Mouse (Mus musculus): Measurements from ENCODE around the gene Fxyd1. TPM values are rescaled to one million over a fixed set of nuclear protein-coding genes. Genes with fewer than 3 reads are reported as not detected.

Fxyd1 gene
- polyA plus RNA-seq, 1 experiment from 2014 or later = 31.1 TPM

DNA sequence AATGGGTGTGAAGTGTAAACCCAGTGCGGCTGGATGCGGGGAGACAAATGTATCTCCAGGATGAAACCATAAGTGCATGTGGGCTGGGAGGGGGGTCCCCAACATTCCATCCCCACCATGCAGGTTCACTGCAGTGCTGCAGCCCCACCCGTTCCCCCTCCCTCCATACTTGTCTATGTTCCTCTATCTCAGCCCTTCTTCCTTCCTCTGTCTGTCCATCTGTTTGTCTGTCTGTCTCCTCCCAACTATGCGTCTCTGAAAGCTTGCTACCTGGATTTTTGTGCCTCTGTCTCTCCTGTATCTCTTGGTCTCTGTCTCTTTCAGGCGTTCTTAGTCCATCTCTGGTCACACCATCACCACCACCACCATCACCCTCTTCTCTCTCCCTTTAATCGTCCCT is 6.5 kb downstream of the Fxyd1 start:
- no peak for ATAC-seq (ENCODE audit: insufficient number of reproducible peaks, insufficient read depth, low FRiP score, low TSS enrichment)
- Histone ChIP-seq H3K4me3 (peak overlapping the region; percentile 24), H3K9me3 (no peaks in the 10 kb centered on the region), H3K4me2 (replicated peaks) (peak overlapping the region; percentile 56), H3K27me3 (peaks cover 70% of the 10 kb centered on the region), H3K27ac (no peak overlapping the region), H3K36me3 (no peaks in the 10 kb centered on the region), H3K9ac (no peak overlapping the region), H3K4me1 (peaks cover 62% of the 10 kb centered on the region)
- 5% methylated on average over 6 of the region's 6 CpGs for WGBS

DNA sequence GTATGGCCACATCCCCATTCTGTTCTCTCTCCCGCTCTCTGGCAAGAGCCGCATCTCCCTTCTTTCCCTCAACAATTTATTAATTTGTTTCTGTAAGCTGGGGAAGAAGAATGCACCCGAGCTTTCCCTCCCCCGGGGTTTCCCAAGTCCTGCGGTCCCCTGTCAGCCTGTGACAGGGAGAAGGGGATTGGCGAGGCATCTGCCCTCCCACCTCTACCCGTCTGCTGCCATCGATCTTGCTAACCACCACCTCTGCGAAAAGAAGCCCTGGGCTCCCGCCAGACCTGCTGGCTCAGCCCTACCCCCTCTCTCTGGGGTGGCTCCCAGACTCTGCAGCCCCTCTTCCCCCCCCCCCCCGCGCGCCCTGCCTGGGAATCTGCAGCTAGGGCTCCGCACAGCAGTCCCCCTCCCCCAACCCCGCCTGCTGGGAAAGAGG is 7.1 kb downstream of the Fxyd1 start:
- WGBS = 3% methylated on average over 13 of the region's 15 CpGs
- Histone ChIP-seq H3K4me1 (peaks cover 56% of the 10 kb centered on the region), H3K36me3 (no peaks in the 10 kb centered on the region), H3K9me3 (no peaks in the 10 kb centered on the region), H3K27me3 (peaks cover 74% of the 10 kb centered on the region), H3K4me2 (replicated peaks) (peak overlapping the region; percentile 56), H3K4me3 (peak overlapping the region; percentile 24), H3K9ac (peak overlapping the region; percentile 1; the same call in 1 of the 2 replicates), H3K27ac (no peak overlapping the region)
- no peak for ATAC-seq (ENCODE audit: insufficient number of reproducible peaks, insufficient read depth, low FRiP score, low TSS enrichment)

DNA sequence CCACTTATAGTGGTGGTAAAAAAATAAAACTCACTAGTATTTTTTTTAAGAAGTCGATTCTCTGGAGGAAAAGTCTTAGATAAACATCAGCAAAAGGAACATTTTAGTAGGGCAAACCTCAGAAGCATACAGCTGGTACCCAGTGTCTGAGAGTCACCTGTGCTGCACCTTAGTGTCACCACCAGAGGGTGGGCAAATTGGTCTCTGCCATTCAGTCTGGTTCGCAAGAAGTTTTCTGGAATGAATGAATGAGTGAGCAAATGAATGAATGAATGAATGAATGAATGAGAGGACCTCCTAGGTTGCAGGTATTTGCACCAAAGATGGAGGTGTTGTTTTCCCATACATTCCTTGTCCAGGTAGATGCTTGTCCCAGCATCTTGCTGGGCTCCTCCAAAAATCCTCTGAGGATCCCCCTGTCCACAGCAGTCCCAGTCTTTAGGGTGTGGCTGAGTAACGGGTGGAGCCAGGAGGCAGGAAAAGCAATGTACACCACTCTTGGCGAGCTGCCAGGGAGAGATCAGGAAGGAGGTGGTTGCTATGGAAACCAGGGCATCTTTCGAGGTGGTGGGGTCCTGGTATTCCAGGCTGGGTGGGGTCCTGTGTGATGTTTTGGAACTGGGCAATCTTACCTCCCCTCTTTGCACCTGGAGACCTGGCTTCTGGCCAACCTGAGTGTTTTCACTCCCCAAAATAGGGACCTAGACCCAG is 7.7 kb downstream of the Fxyd1 start:
- Histone ChIP-seq H3K27me3 (peaks cover 74% of the 10 kb centered on the region), H3K9me3 (no peaks in the 10 kb centered on the region), H3K4me3 (peak overlapping the region; percentile 24; the same call in 1 of the 2 replicates), H3K9ac (no peak overlapping the region), H3K4me1 (peaks cover 50% of the 10 kb centered on the region), H3K27ac (no peak overlapping the region), H3K36me3 (no peaks in the 10 kb centered on the region), H3K4me2 (replicated peaks) (peak overlapping the region; percentile 56)
- 18% methylated on average over 5 of the region's 5 CpGs for WGBS
- no peak for ATAC-seq (ENCODE audit: insufficient number of reproducible peaks, insufficient read depth, low FRiP score, low TSS enrichment)

DNA sequence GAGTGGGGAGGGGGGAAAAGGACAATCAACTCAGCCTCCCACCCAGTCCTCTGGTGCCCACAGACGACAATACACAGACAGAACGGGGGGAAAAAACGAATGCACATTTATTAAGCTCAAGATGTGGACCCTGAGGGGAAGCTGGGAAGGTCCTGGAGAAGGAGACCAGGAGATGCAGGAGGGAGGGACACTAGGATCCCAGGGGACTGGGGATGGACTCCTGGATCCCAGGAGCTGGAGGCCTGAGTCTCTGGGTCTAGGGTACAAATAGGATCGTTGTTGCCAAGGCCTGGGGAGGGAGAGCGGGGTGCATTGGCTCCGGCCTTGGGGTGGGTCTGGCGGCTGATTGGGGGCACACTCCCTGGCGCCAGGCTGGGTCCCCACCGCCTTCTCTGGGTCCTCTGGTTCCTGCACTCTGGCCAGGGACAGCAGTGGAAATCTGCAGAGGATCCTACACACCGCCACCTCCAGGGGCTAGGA is 14.5 kb downstream of the Fxyd1 start, which contains the start of gene Fxyd5:
TSS of gene Fxyd5 (minus strand) at position 51 of the 480 bp plus-strand sequence.
- Histone ChIP-seq H3K9ac (0 out of 2 replicates have a peak within 1 kb of the TSS, but pooled peaks have one; percentile 19), H3K36me3 (no peaks in the 10 kb centered on the region), H3K27me3 (peaks cover 63% of the 10 kb centered on the region), H3K4me3 (peak within 1 kb of the TSS; percentile 21), H3K9me3 (no peaks in the 10 kb centered on the region), H3K27ac (no peak within 1 kb of the TSS), H3K4me1 (peaks cover 19% of the 10 kb centered on the region), H3K4me2 (replicated peaks) (peak within 1 kb of the TSS; percentile 51)
- 27% methylated on average over 10 of the region's 10 CpGs for WGBS
- ATAC-seq (ENCODE audit: insufficient number of reproducible peaks, insufficient read depth, low FRiP score, low TSS enrichment) = no peak

DNA sequence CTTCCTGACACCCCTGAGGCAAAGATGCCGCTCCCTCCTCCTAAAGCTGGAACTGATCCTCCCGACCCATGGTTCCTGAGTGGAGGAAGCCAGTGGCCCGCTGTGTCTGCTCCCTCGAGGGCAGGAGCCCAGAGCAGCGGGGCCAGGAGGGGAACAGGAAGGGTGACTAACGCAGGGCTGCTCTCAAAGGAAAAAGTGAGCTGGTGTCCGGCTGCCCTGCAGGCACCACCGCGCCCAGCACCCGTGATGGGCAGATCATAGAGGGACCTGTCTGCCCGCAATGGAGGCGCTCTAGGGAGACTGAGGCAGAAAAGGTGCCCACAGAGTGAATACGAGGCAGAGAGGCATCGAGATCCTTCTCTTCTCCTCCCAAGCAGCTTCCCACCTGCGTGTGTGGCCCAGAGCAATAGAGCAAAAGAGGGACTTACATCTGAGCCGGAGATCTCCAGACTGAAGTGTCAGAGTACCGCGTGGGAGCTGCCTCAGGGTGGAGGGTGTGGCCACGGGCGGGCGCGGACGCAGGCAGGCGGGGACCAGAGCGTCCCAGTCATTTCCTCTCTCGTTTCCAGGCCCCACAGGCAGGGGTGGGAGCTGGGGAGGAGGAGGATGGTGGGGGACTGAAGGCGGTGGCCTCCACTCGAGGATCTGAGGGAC is 15.2 kb downstream of the Fxyd1 start:
- ATAC-seq (ENCODE audit: insufficient number of reproducible peaks, insufficient read depth, low FRiP score, low TSS enrichment) = no peak
- H3K27me3 ChIP-seq = peaks cover 62% of the 10 kb centered on the region
- H3K9me3 ChIP-seq = no peaks in the 10 kb centered on the region
- no peaks in the 10 kb centered on the region for H3K36me3 ChIP-seq
- 0 out of 2 replicates have a peak overlapping the region, but pooled peaks have one; percentile 19 for H3K9ac ChIP-seq
- peak overlapping the region; percentile 51 for H3K4me2 ChIP-seq (replicated peaks)
- H3K27ac ChIP-seq = no peak overlapping the region
- peak overlapping the region; percentile 21 for H3K4me3 ChIP-seq
- WGBS = 3% methylated on average over 28 of the region's 28 CpGs
- peaks cover 19% of the 10 kb centered on the region for H3K4me1 ChIP-seq

DNA sequence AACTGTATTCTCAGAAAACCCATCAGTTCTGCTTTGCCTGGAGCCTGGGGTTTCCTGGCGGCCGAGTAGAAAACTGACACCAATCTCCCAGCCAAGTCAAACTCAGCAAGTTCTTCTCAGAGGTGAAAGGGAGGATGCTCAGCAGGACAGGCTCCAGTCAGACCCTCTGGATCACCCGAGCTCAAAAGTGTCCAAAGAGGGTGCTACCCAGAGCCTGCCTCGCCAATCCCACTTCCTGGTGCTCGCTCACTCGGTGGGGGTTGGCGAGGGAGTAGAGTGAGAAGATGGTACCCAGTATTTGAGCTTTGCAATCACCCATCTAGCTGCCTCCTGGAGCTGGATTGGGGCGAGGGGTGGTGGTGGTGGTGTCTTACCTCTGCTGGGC is 16.0 kb downstream of the Fxyd1 start:
- H3K9me3 ChIP-seq = no peaks in the 10 kb centered on the region
- H3K27ac ChIP-seq = no peak overlapping the region
- 28% methylated on average over 8 of the region's 8 CpGs for WGBS
- peaks cover 57% of the 10 kb centered on the region for H3K27me3 ChIP-seq
- peak overlapping the region; percentile 51; the same call in 1 of the 2 replicates for H3K4me2 ChIP-seq (replicated peaks)
- H3K4me1 ChIP-seq = peaks cover 19% of the 10 kb centered on the region
- H3K36me3 ChIP-seq = no peaks in the 10 kb centered on the region
- no peak overlapping the region for H3K9ac ChIP-seq
- ATAC-seq (ENCODE audit: insufficient number of reproducible peaks, insufficient read depth, low FRiP score, low TSS enrichment) = no peak
- H3K4me3 ChIP-seq = no peak overlapping the region

DNA sequence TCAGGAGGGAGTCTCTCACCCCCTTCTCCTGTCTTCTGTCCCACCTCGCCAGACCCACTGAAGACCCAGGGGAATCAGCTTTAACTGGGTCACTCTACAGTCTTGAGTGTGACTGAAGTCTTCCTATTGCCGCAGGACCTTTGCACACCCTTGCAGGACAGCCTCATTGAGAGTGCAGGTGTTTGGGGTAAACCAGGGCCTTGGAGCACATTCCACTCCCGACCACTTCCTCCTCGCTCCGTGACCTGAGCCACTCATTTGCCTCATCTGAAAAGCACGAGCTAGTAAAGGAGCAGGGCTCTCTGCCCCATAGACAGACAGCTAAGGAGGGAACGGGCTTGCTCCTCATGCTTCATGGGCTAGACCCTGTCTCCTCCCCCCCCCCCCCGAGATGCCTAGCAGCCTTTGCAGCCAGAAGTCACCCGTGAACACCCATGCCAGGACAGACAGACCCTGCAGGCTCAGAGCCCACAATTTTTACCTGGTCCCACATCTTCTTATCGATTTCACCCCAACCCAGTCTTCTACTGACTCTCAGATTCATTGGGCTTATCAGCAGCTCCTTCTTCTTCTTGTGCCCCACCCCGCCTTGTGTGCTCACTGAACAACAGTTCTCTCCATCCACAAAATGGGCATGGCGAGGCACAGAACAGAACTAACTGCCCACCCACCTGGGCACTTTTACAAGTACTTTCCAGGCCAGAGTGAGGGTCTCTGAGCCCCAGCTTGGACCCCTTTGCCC is 16.5 kb downstream of the Fxyd1 start:
- Histone ChIP-seq H3K4me2 (replicated peaks) (no peak overlapping the region), H3K27me3 (peaks cover 54% of the 10 kb centered on the region), H3K27ac (no peak overlapping the region), H3K36me3 (no peaks in the 10 kb centered on the region), H3K9ac (no peak overlapping the region), H3K4me3 (no peak overlapping the region), H3K4me1 (peaks cover 19% of the 10 kb centered on the region), H3K9me3 (no peaks in the 10 kb centered on the region)
- no peak for ATAC-seq (ENCODE audit: insufficient number of reproducible peaks, insufficient read depth, low FRiP score, low TSS enrichment)
- WGBS = 75% methylated on average over 12 of the region's 12 CpGs

DNA sequence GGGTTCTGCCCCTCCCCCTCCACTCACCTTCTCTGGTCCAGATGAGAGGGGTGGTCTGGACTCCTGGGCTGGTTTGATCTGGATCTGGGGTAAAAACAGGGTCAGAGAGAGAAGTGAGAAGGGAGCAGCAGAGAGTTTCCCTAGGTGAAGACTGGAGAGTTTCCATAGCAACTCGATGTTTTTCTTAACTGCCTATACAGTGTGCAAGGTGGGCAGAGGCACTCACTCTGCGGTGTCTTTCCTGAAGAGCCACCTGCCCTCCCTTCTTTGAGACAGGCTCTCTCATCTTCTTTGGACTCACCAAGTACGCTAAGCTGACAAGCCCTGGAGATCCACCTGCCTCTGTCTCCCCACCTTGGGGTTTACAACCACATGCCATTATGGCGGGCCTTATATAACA is 18.0 kb downstream of the Fxyd1 start:
- H3K4me2 ChIP-seq (replicated peaks) = no peak overlapping the region
- no peak overlapping the region for H3K27ac ChIP-seq
- WGBS = 87% methylated on average over 4 of the region's 4 CpGs
- H3K36me3 ChIP-seq = no peaks in the 10 kb centered on the region
- no peak overlapping the region for H3K9ac ChIP-seq
- H3K4me3 ChIP-seq = no peak overlapping the region
- no peaks in the 10 kb centered on the region for H3K9me3 ChIP-seq
- peaks cover 19% of the 10 kb centered on the region for H3K4me1 ChIP-seq
- peaks cover 40% of the 10 kb centered on the region for H3K27me3 ChIP-seq
- no peak for ATAC-seq (ENCODE audit: insufficient number of reproducible peaks, insufficient read depth, low FRiP score, low TSS enrichment)

DNA sequence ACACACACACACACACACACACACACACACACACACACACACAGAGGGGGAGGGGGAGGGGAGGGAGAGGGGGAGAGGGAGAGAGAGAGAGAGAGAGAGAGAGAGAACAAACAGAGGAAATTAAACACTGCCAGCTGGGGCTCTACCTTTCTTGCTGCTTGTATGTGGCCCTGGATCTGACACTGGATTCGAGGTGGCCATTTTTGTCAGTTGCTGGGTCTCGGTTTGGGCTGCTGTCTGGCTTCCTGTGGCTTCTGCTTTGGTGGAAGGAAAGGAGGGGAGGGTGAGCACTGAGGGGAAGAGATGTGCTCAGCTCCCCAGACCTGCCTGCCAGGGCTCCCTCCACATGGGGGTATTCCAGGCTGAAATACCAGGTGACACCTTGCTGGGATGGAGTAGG is 19.3 kb downstream of the Fxyd1 start:
- peaks cover 27% of the 10 kb centered on the region for H3K27me3 ChIP-seq
- no peak overlapping the region for H3K27ac ChIP-seq
- H3K4me1 ChIP-seq = peaks cover 16% of the 10 kb centered on the region
- H3K4me2 ChIP-seq (replicated peaks) = no peak overlapping the region
- ATAC-seq (ENCODE audit: insufficient number of reproducible peaks, insufficient read depth, low FRiP score, low TSS enrichment) = no peak
- 63% methylated on average over 2 of the region's 2 CpGs for WGBS
- H3K9me3 ChIP-seq = no peaks in the 10 kb centered on the region
- no peaks in the 10 kb centered on the region for H3K36me3 ChIP-seq
- no peak overlapping the region for H3K9ac ChIP-seq
- no peak overlapping the region for H3K4me3 ChIP-seq

DNA sequence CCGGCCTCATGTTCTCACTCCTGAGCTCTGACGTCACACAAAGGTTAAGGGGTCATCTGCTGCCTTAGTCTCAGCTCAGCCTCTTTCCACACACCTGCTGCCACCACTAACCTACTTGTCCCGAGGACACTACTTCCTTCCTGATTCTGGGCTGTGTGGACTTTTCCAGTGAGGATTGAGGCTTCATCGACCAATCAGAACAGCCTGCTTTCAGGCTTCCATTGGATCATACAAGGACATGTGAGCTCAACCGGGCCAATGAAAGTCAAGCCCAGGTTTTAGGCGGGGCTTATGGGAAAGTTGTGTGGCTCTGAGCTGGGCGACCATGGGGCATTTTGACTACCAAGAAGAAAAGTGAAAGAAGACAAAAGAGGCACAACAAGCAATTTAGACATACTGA is 20.1 kb downstream of the Fxyd1 start:
- no peak for ATAC-seq (ENCODE audit: insufficient number of reproducible peaks, insufficient read depth, low FRiP score, low TSS enrichment)
- H3K27ac ChIP-seq = no peak overlapping the region
- H3K36me3 ChIP-seq = no peaks in the 10 kb centered on the region
- peaks cover 8% of the 10 kb centered on the region for H3K4me1 ChIP-seq
- H3K4me3 ChIP-seq = no peak overlapping the region
- no peak overlapping the region for H3K4me2 ChIP-seq (replicated peaks)
- no peak overlapping the region for H3K9ac ChIP-seq
- peaks cover 19% of the 10 kb centered on the region for H3K27me3 ChIP-seq
- WGBS = 81% methylated on average over 7 of the region's 7 CpGs
- no peaks in the 10 kb centered on the region for H3K9me3 ChIP-seq

DNA sequence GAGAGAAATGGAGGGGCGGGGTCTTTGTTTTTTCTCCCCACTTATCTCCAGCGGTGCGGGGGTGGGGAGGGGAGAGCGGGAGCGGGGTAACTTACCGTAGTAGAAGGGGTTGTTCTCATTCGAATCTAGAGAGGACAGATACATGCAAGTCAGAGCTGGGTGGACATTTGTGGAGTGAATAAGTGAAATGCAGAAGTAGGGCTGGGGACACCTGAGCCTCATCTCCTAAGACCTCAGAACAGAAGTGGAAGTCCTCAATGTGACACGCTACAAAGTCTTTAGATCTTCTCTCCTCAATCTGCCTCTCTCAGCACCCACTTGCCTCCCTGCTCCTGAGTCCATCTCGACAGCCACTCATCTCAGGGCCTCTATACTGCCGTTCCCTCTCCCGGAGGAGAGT is 21.7 kb downstream of the Fxyd1 start:
- Histone ChIP-seq H3K4me2 (replicated peaks) (no peak overlapping the region), H3K9ac (no peak overlapping the region), H3K27me3 (peaks cover 3% of the 10 kb centered on the region; the same call in 1 of the 2 replicates), H3K27ac (no peak overlapping the region), H3K9me3 (no peaks in the 10 kb centered on the region), H3K36me3 (no peaks in the 10 kb centered on the region), H3K4me1 (no peaks in the 10 kb centered on the region), H3K4me3 (no peak overlapping the region)
- no peak for ATAC-seq (ENCODE audit: insufficient number of reproducible peaks, insufficient read depth, low FRiP score, low TSS enrichment)
- WGBS = 78% methylated on average over 11 of the region's 11 CpGs

Data from embryonic facial prominence, embryonic 12.5 days (tissue).